Mouse (Mus musculus) heart, postnatal 0 days (tissue): ENCODE results near the gene Faah.

Source experiments
- CTCF ChIP-seq: IDR thresholded peaks from 2 replicates; pipeline ENCODE4 v1.5.1; 2016; ENCODE audit warnings: antibody characterized with exemption, control low read depth, low read depth
- EP300 ChIP-seq: IDR thresholded peaks from 2 replicates; pipeline ENCODE4 v1.6.1; 2016; ENCODE audit warnings: antibody characterized with exemption, low read depth

GRCm38 (mm10) chr4:115979437-115979836 lies 38.3 kb downstream of the Faah start:
- no peak for TF ChIP-seq CTCF
- TF ChIP-seq EP300 = no peak
